Mouse (Mus musculus) 3134 (cell line): ENCODE results near the gene Chchd6.

ENCODE experiments used
- DNase-seq: peaks from one replicate; pipeline ENCODE4 v3.0.0-alpha.2; 2011; ENCODE audit warnings: low spot score; ENCODE audit not compliant: insufficient read length; ENCODE audit errors: extremely low read depth

Chchd6 gene

GRCm38 (mm10) chr6:89595018-89595776 lies at the start of gene Chchd6:
Gene Chchd6, minus strand, starts transcription at chr6:89595652.
- peak; percentile 85 for DNase-seq

- DNase-seq: peak; percentile 89
These were observed 49.0 kb upstream of the Chchd6 start for GRCm38 (mm10) chr6:89644271-89645075.

- peak; percentile 87 for DNase-seq
These were observed 48.4 kb upstream of the Chchd6 start, which contains the start of gene Txnrd3 for GRCm38 (mm10) chr6:89643798-89644270. Gene Txnrd3, plus strand, starts transcription at chr6:89643988.

GRCm38 (mm10) chr6:89639025-89639424 lies 43.6 kb upstream of the Chchd6 start:
- DNase-seq: no peak

GRCm38 (mm10) chr6:89637977-89638376 lies 42.5 kb upstream of the Chchd6 start:
- no peak for DNase-seq

- DNase-seq: no peak
These were observed 38.9 kb upstream of the Chchd6 start for GRCm38 (mm10) chr6:89634400-89634799.

GRCm38 (mm10) chr6:89633115-89633514 lies 37.7 kb upstream of the Chchd6 start:
- DNase-seq: no peak

- peak; percentile 66 for DNase-seq
These were observed 36.5 kb upstream of the Chchd6 start for GRCm38 (mm10) chr6:89631809-89632562.

- no peak for DNase-seq
These were observed 32.8 kb upstream of the Chchd6 start for GRCm38 (mm10) chr6:89628045-89628785.

GRCm38 (mm10) chr6:89622647-89623046 lies 27.2 kb upstream of the Chchd6 start:
- no peak for DNase-seq

GRCm38 (mm10) chr6:89615373-89615755 lies 19.9 kb upstream of the Chchd6 start:
- DNase-seq: no peak

GRCm38 (mm10) chr6:89614596-89615372 lies 19.3 kb upstream of the Chchd6 start:
- no peak for DNase-seq

- no peak for DNase-seq
These were observed 18.6 kb upstream of the Chchd6 start for GRCm38 (mm10) chr6:89614107-89614471.

- no peak for DNase-seq
These were observed 18.1 kb upstream of the Chchd6 start for GRCm38 (mm10) chr6:89613336-89614106.

- no peak for DNase-seq
These were observed 12.5 kb upstream of the Chchd6 start for GRCm38 (mm10) chr6:89607999-89608398.

GRCm38 (mm10) chr6:89606096-89606495 lies 10.6 kb upstream of the Chchd6 start:
- DNase-seq: peak; percentile 25

GRCm38 (mm10) chr6:89596510-89596909 lies 1.1 kb upstream of the Chchd6 start:
- no peak for DNase-seq

GRCm38 (mm10) chr6:89595777-89596146 lies 310 bp upstream of the Chchd6 start:
- DNase-seq: no peak

GRCm38 (mm10) chr6:89592016-89592415 lies 3.4 kb downstream of the Chchd6 start:
- no peak for DNase-seq
